Mouse (Mus musculus) left cerebral cortex, postnatal 4 days (tissue): ENCODE results near the gene AI597479. TPM values are rescaled to one million over a fixed set of nuclear protein-coding genes. Genes with fewer than 3 reads are reported as not detected.

Experiments used
- DNase-seq: peaks from one replicate; pipeline ENCODE4 v3.0.0-alpha.2; 2022
- intact Hi-C: fragments of 180-260 bp; cut with DNase I; formaldehyde crosslinking; loops from one replicate; pipeline ENCODE4 v1.15.1; 2025
- total RNA-seq, 2 experiments: library from RNA; stranded (reverse); gene quantifications; 2 replicates each; pipeline ENCODE4 v1.2.3; 2021

AI597479 gene
- total RNA-seq, 2 experiments from 2014 or later, result 24.6 to 26.6 TPM

- intact Hi-C loops, result no loop called here
- no peak for DNase-seq
Observed at GRCm38 (mm10) chr1:43154491-43154890, 56.0 kb downstream of the AI597479 start.

- intact Hi-C loops, result no loop called here
Observed at GRCm38 (mm10) chr1:43157907-43158306, 59.4 kb downstream of the AI597479 start.

GRCm38 (mm10) chr1:43159429-43159828 is 60.9 kb downstream of the AI597479 start:
- DNase-seq, result no peak

More at GRCm38 (mm10) chr1:43157907-43158306, 59.4 kb downstream of the AI597479 start:
- DNase-seq, result no peak

GRCm38 (mm10) chr1:43162394-43162793 is 63.9 kb downstream of the AI597479 start:
- intact Hi-C loops, result no loop called here
- no peak for DNase-seq

More at GRCm38 (mm10) chr1:43159429-43159828, 60.9 kb downstream of the AI597479 start:
- intact Hi-C loops, result no loop called here

- intact Hi-C loops, result no loop called here
- peak; percentile 11 for DNase-seq
Observed at GRCm38 (mm10) chr1:43163084-43163466, 64.6 kb downstream of the AI597479 start.

- intact Hi-C loops, result no loop called here
Observed at GRCm38 (mm10) chr1:43163467-43164418, 65.2 kb downstream of the AI597479 start.

GRCm38 (mm10) chr1:43164582-43164981 is 66.1 kb downstream of the AI597479 start:
- intact Hi-C loops, result no loop called here
- DNase-seq, result no peak

More at GRCm38 (mm10) chr1:43163467-43164418, 65.2 kb downstream of the AI597479 start:
- peak; percentile 70 for DNase-seq

Other genes with a start within 250 kb of the AI597479 start
- 10 to 100 TPM; 34.6 to 38.3 TPM for gene Mrps9, start 247.5 kb upstream of the AI597479 start, total RNA-seq
- gene Gpr45, start 145.8 kb upstream of the AI597479 start, total RNA-seq, result 10 to 100 TPM; 26.6 to 28.3 TPM
- 10 to 100 TPM; 42.6 to 44.5 TPM for gene Tgfbrap1, start 73 bp upstream of the AI597479 start, total RNA-seq
- 10 to 100 TPM; 25.2 to 26.7 TPM for gene Fhl2, start 98.3 kb downstream of the AI597479 start, total RNA-seq